Mouse (Mus musculus) C2C12 (cell line): ENCODE results near the gene Enpp4. TPM values are rescaled to one million over a fixed set of nuclear protein-coding genes. Genes with fewer than 3 reads are reported as not detected.

ENCODE experiments used
- H3K27me3 ChIP-seq: one replicate; pipeline ENCODE4 v1.6.1; 2011; ENCODE audit not compliant: control insufficient read depth, insufficient read depth, insufficient read length
- H3K36me3 ChIP-seq: one replicate; pipeline ENCODE4 v1.6.1; 2011; ENCODE audit not compliant: control insufficient read depth, insufficient read depth
- H3K4me3 ChIP-seq: one replicate; pipeline ENCODE4 v1.5.1; 2011; ENCODE audit warnings: mild to moderate bottlenecking, control low read depth; ENCODE audit not compliant: poor library complexity, insufficient read depth, severe bottlenecking
- H3K79me2 ChIP-seq: one replicate; pipeline ENCODE4 v1.6.1; 2011; ENCODE audit not compliant: control insufficient read depth, insufficient read depth
- H3K79me3 ChIP-seq: one replicate; pipeline ENCODE4 v1.6.1; 2011; ENCODE audit warnings: low read depth, control low read depth
- H3ac ChIP-seq: one replicate; pipeline ENCODE3; 2011; ENCODE audit warnings: low read depth; ENCODE audit not compliant: control insufficient read depth, insufficient read length
- CEBPB ChIP-seq: IDR thresholded peaks from one replicate; pipeline ENCODE4 v1.6.1; 2011; ENCODE audit warnings: low read depth, mild to moderate bottlenecking, control low read depth, moderate library complexity
- CTCF ChIP-seq: IDR thresholded peaks from one replicate; pipeline ENCODE4 v1.5.1; 2011; ENCODE audit not compliant: control insufficient read depth, insufficient read depth, insufficient read length
- FOSL1 ChIP-seq: IDR thresholded peaks from one replicate; pipeline ENCODE4 v1.8.0; 2011; ENCODE audit warnings: mild to moderate bottlenecking, low read length; ENCODE audit not compliant: poor library complexity, insufficient read depth, severe bottlenecking
- MAX ChIP-seq: IDR thresholded peaks from one replicate; pipeline ENCODE4 v1.6.1; 2011; ENCODE audit warnings: mild to moderate bottlenecking, control low read depth
- MYOD1 ChIP-seq: IDR thresholded peaks from one replicate; pipeline ENCODE4 v1.6.1; 2011; ENCODE audit warnings: low read depth; ENCODE audit not compliant: control insufficient read depth, insufficient read length
- MYOG ChIP-seq: IDR thresholded peaks from one replicate; pipeline ENCODE4 v1.6.1; 2011; ENCODE audit not compliant: control insufficient read depth, insufficient read length; ENCODE audit errors: extremely low read depth
- USF1 ChIP-seq: IDR thresholded peaks from one replicate; pipeline ENCODE4 v1.6.1; 2011; ENCODE audit warnings: low read depth, mild to moderate bottlenecking, control low read depth, moderate library complexity
- polyA plus RNA-seq: library from polyadenylated mRNA; unstranded; fragments of >200 nt; fragmentation: generic; extraction: Trizol; gene quantifications from one replicate; pipeline ENCODE4 v1.2.1, GENCODE M21; 2012; ENCODE audit warnings: missing spikeins

The Enpp4 gene
- polyA plus RNA-seq, 1 experiment = 2.5 TPM

GRCm38 (mm10) chr17:44053427-44053826 is 52.2 kb downstream of the Enpp4 start:
- Histone ChIP-seq H3K79me2 (no peaks in the 10 kb centered on the region), H3K27me3 (no peaks in the 10 kb centered on the region), H3K36me3 (no peaks in the 10 kb centered on the region), H3ac (no peak overlapping the region), H3K4me3 (no peak overlapping the region), H3K79me3 (no peaks in the 10 kb centered on the region)
- TF ChIP-seq USF1 (no peak), MYOD1 (no peak), CTCF (no peak), FOSL1 (no peak), MYOG (no peak), MAX (no peak), CEBPB (no peak)

Other genes with a start within 250 kb of the Enpp4 start
- 0.34 TPM for gene Enpp5, start 27.0 kb downstream of the Enpp4 start, polyA plus RNA-seq
- gene Clic5, start 82.8 kb upstream of the Enpp4 start, polyA plus RNA-seq = 0.01 TPM